Mouse (Mus musculus): ENCODE data around the gene Gaa.

Gene Gaa

DNA sequence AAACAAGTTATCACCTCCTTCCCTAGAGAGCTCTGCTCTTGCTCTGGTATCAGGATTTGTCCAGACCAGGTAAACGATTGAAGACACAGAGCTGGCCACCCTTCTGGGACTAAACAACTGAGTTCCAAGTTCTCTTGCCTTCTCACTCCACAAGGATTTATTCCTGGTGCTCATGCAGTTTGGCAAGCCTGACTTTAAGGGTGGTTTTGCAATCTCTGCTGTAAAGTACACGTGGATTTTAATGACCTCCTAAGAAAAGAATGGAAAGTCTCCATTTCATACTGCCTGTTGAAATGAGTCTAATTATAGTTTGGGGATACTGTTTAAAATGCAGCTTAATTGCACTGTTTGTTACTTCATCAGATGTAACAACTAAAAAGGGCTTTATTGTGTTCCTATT, 33.3 kb downstream of the Gaa start:
- no peak for DNase-seq (ENCODE audit: low spot score in 2 of 2)

DNA sequence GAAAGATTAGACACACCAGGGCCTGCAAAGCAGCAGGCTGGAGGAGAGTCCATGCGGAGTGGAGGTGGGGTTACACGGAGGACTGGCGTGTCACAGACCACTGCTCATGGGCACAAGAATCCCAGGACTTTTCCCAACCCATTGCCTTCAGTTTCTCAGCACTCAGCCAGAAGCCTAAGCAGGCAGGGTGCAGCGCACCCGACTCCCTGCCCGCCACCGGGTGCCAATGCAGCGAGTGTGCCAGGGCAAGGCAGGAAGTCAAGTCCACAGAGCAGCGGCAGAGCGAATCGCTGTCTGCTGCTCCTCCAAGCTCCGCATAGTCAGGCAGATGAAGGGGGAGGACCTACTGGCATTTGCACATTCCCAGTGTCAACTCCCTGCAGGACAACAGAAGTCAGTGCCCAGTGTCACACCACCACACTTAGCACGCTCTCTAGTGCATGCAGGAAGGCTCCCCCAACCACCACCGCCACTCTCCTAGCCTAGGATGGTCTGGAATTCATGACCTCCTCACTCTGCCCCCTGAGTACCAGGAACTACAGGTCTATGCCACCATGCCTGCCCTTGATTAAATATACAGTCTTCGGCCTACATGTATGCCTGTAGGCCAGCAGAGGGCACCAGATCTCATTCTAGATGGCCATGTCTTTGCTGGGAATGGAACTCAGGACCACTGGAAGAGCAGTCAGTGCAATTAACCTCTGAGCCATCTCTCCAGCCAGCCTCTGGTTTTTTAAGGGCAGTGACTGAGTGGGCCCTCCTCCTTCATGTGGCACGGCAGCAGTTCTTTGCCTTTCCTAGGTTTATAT, 37.4 kb downstream of the Gaa start:
- DNase-seq (ENCODE audit: low spot score in 2 of 2) = peak; percentile 22 to 45

GRCm38 (mm10) chr11:119306762-119307657, 39.3 kb downstream of the Gaa start:
- no peak for DNase-seq (ENCODE audit: low spot score in 2 of 2)

- no peak for DNase-seq (ENCODE audit: low spot score in 2 of 2)
Measured at GRCm38 (mm10) chr11:119307658-119307867, 39.9 kb downstream of the Gaa start, which contains the start of gene Card14. Gene Card14 (plus strand): TSS chr11:119307768.

DNA sequence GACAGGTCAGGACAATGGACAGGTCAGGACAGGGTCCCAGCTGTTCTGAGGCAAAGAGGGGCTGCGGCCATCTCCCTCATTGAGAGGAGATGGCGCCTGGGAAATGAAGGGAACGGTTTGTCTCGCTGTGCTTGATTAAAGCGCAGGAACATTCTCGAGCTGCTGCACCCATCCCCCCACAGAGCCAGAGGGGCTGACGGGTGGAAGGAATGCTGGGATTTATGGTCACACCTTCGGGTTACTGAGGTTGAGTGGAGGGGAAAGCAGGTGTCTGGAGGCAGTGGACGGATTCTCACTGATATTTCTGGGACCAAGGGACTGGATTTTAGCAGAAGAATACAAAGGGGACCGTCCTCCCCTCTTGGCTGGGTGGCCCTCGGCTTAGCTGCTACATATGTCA, 40.2 kb downstream of the Gaa start:
- no peak for DNase-seq (ENCODE audit: low spot score in 2 of 2)

DNA sequence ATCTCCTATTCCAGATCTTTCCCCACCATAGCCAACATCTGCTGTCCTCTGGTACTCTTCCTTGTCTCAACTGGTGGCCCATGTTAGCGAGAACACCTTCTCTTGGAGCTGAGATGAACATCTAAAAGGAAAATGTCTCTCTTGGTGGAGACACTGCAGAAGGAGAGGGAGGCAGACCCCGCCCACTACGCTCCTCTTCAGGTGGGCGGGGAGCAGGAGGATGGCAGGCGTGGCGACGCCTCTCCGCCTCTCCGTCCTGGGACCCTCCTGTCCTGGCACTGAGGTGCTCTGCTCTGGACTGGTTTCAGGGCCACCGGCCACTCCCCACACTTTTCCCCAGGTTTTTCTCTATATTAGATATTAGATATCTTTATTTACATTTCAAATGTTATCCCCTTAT, 42.9 kb downstream of the Gaa start:
- DNase-seq (ENCODE audit: low spot score in 2 of 2) = no peak

GRCm38 (mm10) chr11:119314252-119314936, 46.7 kb downstream of the Gaa start:
- no peak for DNase-seq (ENCODE audit: low spot score in 2 of 2)

- DNase-seq (ENCODE audit: low spot score in 2 of 2) = no peak
Measured at GRCm38 (mm10) chr11:119316720-119317119, 49.0 kb downstream of the Gaa start.

- DNase-seq (ENCODE audit: low spot score in 2 of 2) = no peak
Measured at GRCm38 (mm10) chr11:119322521-119322920, 54.8 kb downstream of the Gaa start.

DNA sequence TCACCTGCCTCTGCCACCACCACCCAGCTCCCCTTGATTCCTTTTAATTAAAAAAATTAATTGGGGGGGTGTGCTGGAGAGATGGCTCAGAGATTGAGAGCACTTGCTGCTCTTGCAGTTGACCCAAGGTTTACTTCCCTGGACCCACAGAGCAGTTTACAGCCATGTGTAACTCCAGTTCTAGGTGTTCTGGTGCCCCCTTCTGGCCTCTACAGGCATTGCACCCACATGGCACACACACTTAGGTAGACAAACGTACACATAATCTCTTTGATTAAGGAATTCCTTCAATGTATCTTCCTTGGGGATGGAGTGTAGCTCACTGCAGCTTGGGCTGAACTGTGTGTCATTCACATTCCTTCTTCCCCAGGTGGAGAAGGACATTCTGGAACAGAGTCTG, 57.4 kb downstream of the Gaa start:
- no peak for DNase-seq (ENCODE audit: low spot score in 2 of 2)

GRCm38 (mm10) chr11:119330592-119330991, 62.9 kb downstream of the Gaa start:
- no peak for DNase-seq (ENCODE audit: low spot score in 2 of 2)

DNA sequence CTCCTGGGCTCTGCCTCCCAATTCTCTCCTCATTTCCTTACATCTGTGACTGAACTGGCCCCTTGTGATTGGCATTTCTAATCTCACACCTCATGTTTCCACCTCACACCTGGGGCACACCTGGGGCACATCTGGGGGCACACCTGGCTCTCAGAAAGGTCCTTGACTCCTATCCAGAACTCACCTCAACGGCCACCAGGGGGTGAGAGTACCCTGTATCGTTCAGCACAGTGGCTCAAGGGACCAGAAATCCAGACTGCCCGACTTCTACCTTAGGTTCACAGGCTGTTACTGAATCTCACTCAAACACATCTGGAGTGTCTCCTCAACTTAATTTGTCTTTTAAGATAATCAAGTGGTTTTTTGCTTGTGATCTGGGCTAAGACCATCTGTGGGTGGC, 64.3 kb downstream of the Gaa start:
- DNase-seq (ENCODE audit: low spot score in 2 of 2) = no peak

Data from natural killer cell, adult 2 months (primary cell).